Mouse (Mus musculus) intestine, postnatal 0 days (tissue): ENCODE data around the gene Vgll4. TPM values are rescaled to one million over a fixed set of nuclear protein-coding genes. Genes with fewer than 3 reads are reported as not detected.

Experiments
- ATAC-seq: fragments of 200-750 bp; cut with Nextera tagmentation; 2 replicates; pipeline ENCODE4 v1.8.0; 2017; ENCODE audit warnings: mild to moderate bottlenecking, moderate TSS enrichment, moderate library complexity
- H3K27ac ChIP-seq: fragments of 300-500 bp; sonication (generic); 2 replicates; pipeline ENCODE4 v1.5.1; 2014; ENCODE audit warnings: mild to moderate bottlenecking, low read depth, low read length, moderate library complexity
- H3K27me3 ChIP-seq: fragments of 300-500 bp; sonication (generic); replicated peaks from 2 replicates; pipeline ENCODE4 v1.6.1; 2014; ENCODE audit warnings: low read length, mixed read lengths; ENCODE audit not compliant: control insufficient read depth, insufficient read depth
- H3K36me3 ChIP-seq: fragments of 300-500 bp; sonication (generic); 2 replicates; pipeline ENCODE4 v1.6.1; 2014; ENCODE audit warnings: mild to moderate bottlenecking, moderate library complexity; ENCODE audit not compliant: control insufficient read depth, insufficient read depth
- H3K4me1 ChIP-seq: fragments of 300-500 bp; sonication (generic); replicated peaks from 2 replicates; pipeline ENCODE4 v1.6.1; 2014; ENCODE audit warnings: antibody characterized with exemption, low read length, mixed read lengths; ENCODE audit not compliant: control insufficient read depth, insufficient read depth
- H3K4me2 ChIP-seq: fragments of 300-500 bp; sonication (generic); replicated peaks from 2 replicates; pipeline ENCODE4 v1.6.1; 2014; ENCODE audit warnings: low read depth, mild to moderate bottlenecking, moderate library complexity
- H3K4me3 ChIP-seq: fragments of 300-500 bp; sonication (generic); 2 replicates; pipeline ENCODE4 v1.5.1; 2014; ENCODE audit warnings: low read depth, low read length
- H3K9ac ChIP-seq: fragments of 300-500 bp; sonication (generic); 2 replicates; pipeline ENCODE4 v1.6.1; 2014; ENCODE audit warnings: mild to moderate bottlenecking, low read depth, low read length
- H3K9me3 ChIP-seq: fragments of 300-500 bp; sonication (generic); 2 replicates; pipeline ENCODE4 v1.6.1; 2016; ENCODE audit warnings: mixed run types; ENCODE audit not compliant: control insufficient read depth
- CTCF ChIP-seq: sonication (generic); IDR thresholded peaks from 2 replicates; pipeline ENCODE4 v1.5.1; 2016; ENCODE audit warnings: low read depth, mild to moderate bottlenecking, control low read depth, antibody characterized with exemption, moderate library complexity
- WGBS: fragments of 180-500 bp; shearing (Covaris S2); extraction: QIAGEN DNeasy Blood & Tissue Kit; methylation state at CpG from one replicate; pipeline ENCODE4 v1.1.7; 2014; 5-methylcytosine and 5-hydroxymethylcytosine counted together
- polyA plus RNA-seq: library from polyadenylated mRNA; unstranded; fragments of >200 nt; fragmentation: Nextera tagmentation; extraction: Ambion mirVana; gene quantifications from 2 replicates; pipeline ENCODE4 v1.2.1, GENCODE M21; 2015

Gene Vgll4
- polyA plus RNA-seq, 1 experiment from 2014 or later: 31.1 TPM

GRCm38 (mm10) chr6:114954496-114954895, 15.3 kb downstream of the Vgll4 start:
- Histone ChIP-seq H3K9me3 (no peaks in the 10 kb centered on the region), H3K36me3 (no peaks in the 10 kb centered on the region; the same call in 1 of the 2 replicates), H3K4me3 (no peak overlapping the region), H3K27ac (no peak overlapping the region), H3K9ac (no peak overlapping the region), H3K4me2 (no peak overlapping the region), H3K27me3 (no peaks in the 10 kb centered on the region), H3K4me1 (no peaks in the 10 kb centered on the region)
- no peak for ATAC-seq
- no peak for TF ChIP-seq CTCF
- 67% methylated on average over 5 of the region's 5 CpGs for WGBS

DNA sequence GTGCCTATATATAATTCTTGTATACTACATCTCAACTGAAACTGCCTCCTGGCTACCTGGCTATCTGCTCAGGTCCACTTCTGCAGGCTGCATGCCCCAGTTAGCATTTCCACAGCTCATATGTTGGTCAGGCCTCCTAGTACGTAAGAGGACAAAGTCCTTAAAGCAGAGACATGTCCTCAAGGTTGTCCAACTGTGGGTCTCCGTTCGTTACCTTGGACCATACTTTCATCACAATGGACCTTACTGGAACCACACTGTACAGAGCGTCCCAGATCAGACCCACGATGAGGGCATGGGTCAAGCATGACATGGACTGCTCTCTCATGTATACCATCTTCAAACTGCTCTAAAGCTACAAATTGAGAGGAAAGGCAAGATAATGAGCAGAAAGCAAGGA, 16.2 kb downstream of the Vgll4 start:
- WGBS: 76% methylated on average over 5 of the region's 5 CpGs
- Histone ChIP-seq H3K4me1 (no peaks in the 10 kb centered on the region), H3K4me2 (no peak overlapping the region), H3K36me3 (no peaks in the 10 kb centered on the region; the same call in 1 of the 2 replicates), H3K27me3 (no peaks in the 10 kb centered on the region), H3K9me3 (no peaks in the 10 kb centered on the region), H3K9ac (no peak overlapping the region), H3K4me3 (no peak overlapping the region), H3K27ac (no peak overlapping the region)
- no peak for TF ChIP-seq CTCF
- ATAC-seq: no peak

GRCm38 (mm10) chr6:114952356-114952755, 17.4 kb downstream of the Vgll4 start:
- Histone ChIP-seq H3K27ac (no peak overlapping the region), H3K9me3 (no peaks in the 10 kb centered on the region), H3K4me2 (no peak overlapping the region), H3K36me3 (no peaks in the 10 kb centered on the region; the same call in 1 of the 2 replicates), H3K4me1 (no peaks in the 10 kb centered on the region), H3K4me3 (no peak overlapping the region), H3K9ac (no peak overlapping the region), H3K27me3 (no peaks in the 10 kb centered on the region)
- ATAC-seq: no peak
- TF ChIP-seq CTCF: no peak
- WGBS: 76% methylated on average over 5 of the region's 5 CpGs

GRCm38 (mm10) chr6:114944456-114945438, 25.0 kb downstream of the Vgll4 start:
- Histone ChIP-seq H3K27ac (peak overlapping the region; percentile 62), H3K9ac (no peak overlapping the region), H3K36me3 (no peaks in the 10 kb centered on the region), H3K4me2 (peak overlapping the region; percentile 44), H3K4me3 (no peak overlapping the region), H3K27me3 (no peaks in the 10 kb centered on the region), H3K4me1 (peaks cover 6% of the 10 kb centered on the region; the same call in 1 of the 2 replicates), H3K9me3 (no peaks in the 10 kb centered on the region)
- peak; percentile 44 for TF ChIP-seq CTCF
- WGBS: 38% methylated on average over 14 of the region's 14 CpGs
- ATAC-seq: peak; percentile 84

DNA sequence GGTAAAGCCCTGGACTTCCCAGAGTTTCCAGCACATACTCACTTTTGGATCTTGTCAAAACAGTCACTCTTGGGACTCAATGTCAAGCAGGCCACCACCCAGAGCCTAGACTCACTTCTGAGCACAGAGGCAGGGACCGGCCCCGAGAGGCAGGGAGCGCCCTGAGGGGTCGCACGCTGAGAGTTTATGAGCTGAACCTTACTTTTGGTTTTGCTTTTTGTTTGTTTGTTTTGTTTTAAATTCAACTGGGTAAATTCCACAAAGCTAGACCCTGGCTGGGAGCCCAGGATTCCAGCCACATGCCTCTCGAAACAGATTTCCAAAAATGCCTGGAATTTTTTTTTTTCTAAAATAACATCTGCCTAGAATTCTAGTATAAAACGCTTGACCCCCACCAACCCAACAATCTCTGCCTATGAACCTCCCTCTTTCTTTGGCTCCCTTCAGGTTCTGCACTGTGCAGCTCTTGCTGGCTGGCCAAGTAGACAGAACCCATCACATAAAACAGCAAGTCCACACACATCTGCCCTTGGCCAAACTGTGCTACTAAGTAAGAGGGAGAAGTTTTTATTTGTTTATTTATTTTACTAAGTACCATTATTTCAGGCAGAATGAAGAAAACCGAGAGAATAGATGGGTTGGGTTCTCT, 28.5 kb downstream of the Vgll4 start:
- H3K4me1 ChIP-seq: peaks cover 2% of the 10 kb centered on the region; the same call in 1 of the 2 replicates
- no peak for TF ChIP-seq CTCF
- no peak overlapping the region for H3K4me3 ChIP-seq
- WGBS: 52% methylated on average over 8 of the region's 8 CpGs
- no peaks in the 10 kb centered on the region for H3K9me3 ChIP-seq
- no peak for ATAC-seq
- no peak overlapping the region for H3K27ac ChIP-seq
- H3K27me3 ChIP-seq: no peaks in the 10 kb centered on the region
- H3K9ac ChIP-seq: no peak overlapping the region
- H3K4me2 ChIP-seq: no peak overlapping the region
- H3K36me3 ChIP-seq: no peaks in the 10 kb centered on the region

GRCm38 (mm10) chr6:114939666-114940065, 30.1 kb downstream of the Vgll4 start:
- no peak overlapping the region for H3K4me2 ChIP-seq

More at GRCm38 (mm10) chr6:114939666-114940065, 30.1 kb downstream of the Vgll4 start:
- Histone ChIP-seq H3K27ac (no peak overlapping the region), H3K27me3 (no peaks in the 10 kb centered on the region), H3K4me3 (no peak overlapping the region), H3K9ac (no peak overlapping the region), H3K9me3 (no peaks in the 10 kb centered on the region), H3K36me3 (no peaks in the 10 kb centered on the region), H3K4me1 (no peaks in the 10 kb centered on the region)
- 86% methylated on average over 2 of the region's 2 CpGs for WGBS
- no peak for ATAC-seq
- TF ChIP-seq CTCF: no peak
